Mouse (Mus musculus): Measurements from ENCODE around the gene Hist1h1d.

DNA sequence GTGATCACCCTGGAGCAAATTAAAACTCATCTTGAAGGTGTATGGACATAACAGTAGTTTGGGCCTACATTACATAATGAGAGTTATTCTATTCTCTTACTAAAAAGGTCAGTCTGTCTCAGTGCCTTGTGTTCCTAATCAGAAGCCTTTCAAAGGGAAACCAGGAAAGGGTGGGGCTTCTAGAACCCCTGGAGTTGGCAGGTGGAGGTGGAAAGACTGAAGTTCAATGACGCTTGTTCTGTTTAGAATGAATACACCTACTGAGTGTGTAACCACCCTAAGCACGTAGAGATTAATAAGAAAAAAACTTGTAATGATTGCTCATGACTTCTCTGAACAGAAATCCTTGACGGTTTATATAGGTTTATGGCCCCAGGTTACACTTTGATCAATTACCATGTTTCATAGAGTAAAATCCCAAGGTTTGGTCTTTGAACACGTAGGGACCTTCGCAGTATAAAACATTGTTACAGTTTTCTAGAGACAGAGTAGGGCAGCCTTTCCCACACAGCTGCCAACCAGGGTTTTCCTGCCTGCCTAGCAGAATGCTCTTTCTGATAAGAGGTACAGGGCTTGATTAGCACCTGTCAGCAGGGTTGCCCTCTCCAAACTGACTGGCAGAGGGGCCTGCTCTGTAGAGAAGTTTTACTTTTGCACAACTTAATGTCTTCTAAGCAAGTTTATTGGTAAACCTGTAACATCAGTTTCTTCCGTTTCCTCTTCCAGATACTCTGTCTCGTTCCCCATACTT, 42.7 kb downstream of the Hist1h1d start:
- TF ChIP-seq CTCF (IDR thresholded peaks at IDR 0.05; ENCODE audit: extremely low read depth, insufficient read depth, low read length) (no peak), POLR2A (IDR thresholded peaks at IDR 0.05; ENCODE audit: extremely low read depth, insufficient read depth, low read length) (no peak)

Measured in cortical plate, adult 2 months (tissue).